Mouse (Mus musculus) cerebellum, adult (tissue): ENCODE results near the gene Coro2b.
"Not testable (repeated sequence)": the region's sequence is repeated elsewhere in the genome, so short reads cannot be mapped to it uniquely, and the experiment has no call there.

Source experiments
- ATAC-seq: cut with Nextera tagmentation; 2 replicates; pipeline ENCODE4 v1.9.2; 2017; ENCODE audit warnings: mild to moderate bottlenecking, moderate library complexity, mixed read lengths; ENCODE audit not compliant: insufficient number of reproducible peaks, low FRiP score, low TSS enrichment

Coro2b gene

GRCm38 (mm10) chr9:62452373-62452993 lies 84.4 kb downstream of the Coro2b start:
- 0 out of 2 replicates have a peak, but pooled peaks have one; percentile 22 for ATAC-seq

- no peak for ATAC-seq
These were observed 85.1 kb downstream of the Coro2b start for GRCm38 (mm10) chr9:62451585-62452372.

GRCm38 (mm10) chr9:62450862-62451261 lies 86.0 kb downstream of the Coro2b start:
- no peak for ATAC-seq

- ATAC-seq, result peak; percentile 28; the same call in 1 of the 2 replicates
These were observed 86.5 kb downstream of the Coro2b start for GRCm38 (mm10) chr9:62450355-62450754.

- not testable (repeated sequence) for ATAC-seq
These were observed 89.5 kb downstream of the Coro2b start for GRCm38 (mm10) chr9:62447337-62447736.

- peak; percentile 61; the same call in 1 of the 2 replicates for ATAC-seq
These were observed 98.1 kb downstream of the Coro2b start for GRCm38 (mm10) chr9:62438755-62439101.

GRCm38 (mm10) chr9:62438085-62438754 lies 98.6 kb downstream of the Coro2b start:
- ATAC-seq, result peak; percentile 66; the same call in 1 of the 2 replicates

GRCm38 (mm10) chr9:62437446-62437845 lies 99.4 kb downstream of the Coro2b start:
- no peak for ATAC-seq

- no peak for ATAC-seq
These were observed 101.1 kb downstream of the Coro2b start for GRCm38 (mm10) chr9:62435613-62436318.

- ATAC-seq, result no peak
These were observed 104.4 kb downstream of the Coro2b start for GRCm38 (mm10) chr9:62432261-62433060.

GRCm38 (mm10) chr9:62430741-62431140 lies 106.1 kb downstream of the Coro2b start:
- no peak for ATAC-seq

GRCm38 (mm10) chr9:62427010-62427409 lies 109.8 kb downstream of the Coro2b start:
- ATAC-seq, result no peak

- no peak for ATAC-seq
These were observed 110.3 kb downstream of the Coro2b start for GRCm38 (mm10) chr9:62426531-62426930.

- no peak for ATAC-seq
These were observed 110.8 kb downstream of the Coro2b start for GRCm38 (mm10) chr9:62426021-62426420.

- ATAC-seq, result no peak
These were observed 111.6 kb downstream of the Coro2b start for GRCm38 (mm10) chr9:62425265-62425664.

- no peak for ATAC-seq
These were observed 113.0 kb downstream of the Coro2b start for GRCm38 (mm10) chr9:62423871-62424270.

- no peak for ATAC-seq
These were observed 113.9 kb downstream of the Coro2b start for GRCm38 (mm10) chr9:62422926-62423325.

- no peak for ATAC-seq
These were observed 114.9 kb downstream of the Coro2b start for GRCm38 (mm10) chr9:62421911-62422310.

- no peak for ATAC-seq
These were observed 115.8 kb downstream of the Coro2b start for GRCm38 (mm10) chr9:62421027-62421426.
